Mouse (Mus musculus) intestine, postnatal 0 days (tissue): ENCODE results near the gene Ppbp. TPM values are rescaled to one million over a fixed set of nuclear protein-coding genes. Genes with fewer than 3 reads are reported as not detected.
A peak's percentile ranks its signal among the peaks of the same experiment; 100 is the strongest.

Source experiments
- ATAC-seq: fragments of 200-750 bp; cut with Nextera tagmentation; 2 replicates; pipeline ENCODE4 v1.8.0; 2017; ENCODE audit warnings: mild to moderate bottlenecking, moderate TSS enrichment, moderate library complexity
- H3K27ac ChIP-seq: fragments of 300-500 bp; sonication (generic); 2 replicates; pipeline ENCODE4 v1.5.1; 2014; ENCODE audit warnings: mild to moderate bottlenecking, low read depth, low read length, moderate library complexity
- H3K27me3 ChIP-seq: fragments of 300-500 bp; sonication (generic); replicated peaks from 2 replicates; pipeline ENCODE4 v1.6.1; 2014; ENCODE audit warnings: low read length, mixed read lengths; ENCODE audit not compliant: control insufficient read depth, insufficient read depth
- H3K36me3 ChIP-seq: fragments of 300-500 bp; sonication (generic); 2 replicates; pipeline ENCODE4 v1.6.1; 2014; ENCODE audit warnings: mild to moderate bottlenecking, moderate library complexity; ENCODE audit not compliant: control insufficient read depth, insufficient read depth
- H3K4me1 ChIP-seq: fragments of 300-500 bp; sonication (generic); replicated peaks from 2 replicates; pipeline ENCODE4 v1.6.1; 2014; ENCODE audit warnings: antibody characterized with exemption, low read length, mixed read lengths; ENCODE audit not compliant: control insufficient read depth, insufficient read depth
- H3K4me2 ChIP-seq: fragments of 300-500 bp; sonication (generic); replicated peaks from 2 replicates; pipeline ENCODE4 v1.6.1; 2014; ENCODE audit warnings: low read depth, mild to moderate bottlenecking, moderate library complexity
- H3K4me3 ChIP-seq: fragments of 300-500 bp; sonication (generic); 2 replicates; pipeline ENCODE4 v1.5.1; 2014; ENCODE audit warnings: low read depth, low read length
- H3K9ac ChIP-seq: fragments of 300-500 bp; sonication (generic); 2 replicates; pipeline ENCODE4 v1.6.1; 2014; ENCODE audit warnings: mild to moderate bottlenecking, low read depth, low read length
- H3K9me3 ChIP-seq: fragments of 300-500 bp; sonication (generic); 2 replicates; pipeline ENCODE4 v1.6.1; 2016; ENCODE audit warnings: mixed run types; ENCODE audit not compliant: control insufficient read depth
- CTCF ChIP-seq: sonication (generic); IDR thresholded peaks from 2 replicates; pipeline ENCODE4 v1.5.1; 2016; ENCODE audit warnings: low read depth, mild to moderate bottlenecking, control low read depth, antibody characterized with exemption, moderate library complexity
- whole genome bisulfite sequencing: fragments of 180-500 bp; shearing (Covaris S2); extraction: QIAGEN DNeasy Blood & Tissue Kit; methylation state at CpG from one replicate; pipeline ENCODE4 v1.1.7; 2014; 5-methylcytosine and 5-hydroxymethylcytosine counted together
- polyA plus RNA-seq: library from polyadenylated mRNA; unstranded; fragments of >200 nt; fragmentation: Nextera tagmentation; extraction: Ambion mirVana; gene quantifications from 2 replicates; pipeline ENCODE4 v1.2.1, GENCODE M21; 2015

The Ppbp gene
- polyA plus RNA-seq, result 0.33 and 0.56 TPM in 2 replicates

DNA sequence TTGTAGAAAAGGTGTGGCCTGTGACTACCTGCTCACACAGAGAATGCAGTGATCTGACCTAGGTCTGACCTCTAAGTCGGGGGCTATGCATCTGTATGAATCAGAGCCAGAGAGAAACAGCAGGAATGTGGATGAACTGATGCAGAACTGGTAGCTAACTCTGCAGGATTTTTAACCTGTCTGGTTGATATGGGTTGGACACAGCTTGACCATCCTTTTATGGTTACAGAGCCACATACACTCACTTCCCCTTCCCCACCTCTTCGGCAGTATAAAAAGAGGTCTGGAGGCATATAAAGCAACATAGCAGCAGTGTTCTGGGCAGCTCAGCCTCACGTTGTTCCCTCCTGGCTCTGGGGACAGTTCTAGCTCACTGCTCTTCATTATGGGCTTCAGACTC is at the start of gene Ppbp:
Ppbp (plus strand) TSS at position 301 of the 400 bp plus-strand sequence.
- TF ChIP-seq CTCF, result no peak
- no peaks in the 10 kb centered on the region for H3K9me3 ChIP-seq
- no peak for ATAC-seq

DNA sequence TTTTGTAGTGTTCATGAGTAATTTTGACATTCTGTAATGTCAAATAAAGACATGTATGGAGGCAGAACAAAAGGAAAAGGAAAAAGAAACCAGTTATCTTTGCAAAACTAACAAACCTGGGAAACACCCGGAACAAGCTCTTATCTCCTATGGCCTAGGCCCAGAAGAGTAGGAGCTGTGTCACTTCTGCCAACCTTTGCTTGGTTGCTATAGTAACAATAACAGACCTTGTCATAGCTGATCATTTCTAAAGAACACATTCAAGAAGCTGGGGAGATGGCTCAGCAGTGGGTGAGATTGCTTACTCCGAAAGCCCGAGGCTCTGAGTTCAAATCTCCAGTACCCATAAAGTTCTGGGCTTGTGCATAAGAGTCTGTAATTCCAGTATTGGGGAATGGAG is 45.7 kb upstream of the Ppbp start:
- no peak overlapping the region for H3K9ac ChIP-seq
- TF ChIP-seq CTCF, result no peak
- H3K4me1 ChIP-seq, result no peaks in the 10 kb centered on the region
- H3K4me3 ChIP-seq, result no peak overlapping the region
- H3K9me3 ChIP-seq, result no peaks in the 10 kb centered on the region
- no peaks in the 10 kb centered on the region for H3K27me3 ChIP-seq
- H3K4me2 ChIP-seq, result no peak overlapping the region
- no peak overlapping the region for H3K27ac ChIP-seq
- H3K36me3 ChIP-seq, result no peaks in the 10 kb centered on the region
- peak; percentile 53; the same call in 1 of the 2 replicates for ATAC-seq
- WGBS, result 70% methylated on average over 3 of the region's 3 CpGs

More for the DNA sequence above, at the start of gene Ppbp:
- no peak within 1 kb of the TSS for H3K4me2 ChIP-seq
- no peak within 1 kb of the TSS for H3K9ac ChIP-seq
- H3K27ac ChIP-seq, result no peak within 1 kb of the TSS
- H3K27me3 ChIP-seq, result no peaks in the 10 kb centered on the region
- H3K4me3 ChIP-seq, result no peak within 1 kb of the TSS
- 45% methylated on average over 3 of the region's 3 CpGs for WGBS
- no peaks in the 10 kb centered on the region for H3K4me1 ChIP-seq
- H3K36me3 ChIP-seq, result no peaks in the 10 kb centered on the region

DNA sequence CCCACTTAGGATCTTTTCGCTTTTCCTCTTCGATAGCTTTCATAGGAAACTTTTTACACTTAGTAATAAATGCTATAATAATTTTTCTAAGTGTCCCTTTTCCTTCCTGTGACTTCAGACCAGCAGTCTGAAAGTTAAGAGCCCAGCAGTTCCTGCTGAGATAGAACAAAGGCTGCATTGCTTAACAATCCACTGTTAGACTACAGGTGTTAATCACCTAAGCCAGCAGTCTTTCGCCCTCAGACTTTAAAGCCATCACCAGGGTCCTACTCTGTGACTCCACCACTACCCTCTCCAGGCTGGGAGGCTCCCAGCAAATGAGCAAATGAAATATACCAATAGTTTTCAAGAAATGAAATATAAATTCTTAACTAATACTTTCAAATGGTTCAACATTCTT is 40.1 kb upstream of the Ppbp start:
- no peaks in the 10 kb centered on the region for H3K4me1 ChIP-seq
- ATAC-seq, result peak; percentile 64; the same call in 1 of the 2 replicates
- H3K4me2 ChIP-seq, result peak overlapping the region; percentile 38; the same call in 1 of the 2 replicates
- no peak overlapping the region for H3K9ac ChIP-seq
- no peak for TF ChIP-seq CTCF
- no peaks in the 10 kb centered on the region for H3K27me3 ChIP-seq
- WGBS, result 36% methylated on average over 3 of the region's 3 CpGs
- H3K36me3 ChIP-seq, result no peaks in the 10 kb centered on the region
- H3K9me3 ChIP-seq, result no peaks in the 10 kb centered on the region
- H3K27ac ChIP-seq, result peak overlapping the region; percentile 28; the same call in 1 of the 2 replicates
- no peak overlapping the region for H3K4me3 ChIP-seq

DNA sequence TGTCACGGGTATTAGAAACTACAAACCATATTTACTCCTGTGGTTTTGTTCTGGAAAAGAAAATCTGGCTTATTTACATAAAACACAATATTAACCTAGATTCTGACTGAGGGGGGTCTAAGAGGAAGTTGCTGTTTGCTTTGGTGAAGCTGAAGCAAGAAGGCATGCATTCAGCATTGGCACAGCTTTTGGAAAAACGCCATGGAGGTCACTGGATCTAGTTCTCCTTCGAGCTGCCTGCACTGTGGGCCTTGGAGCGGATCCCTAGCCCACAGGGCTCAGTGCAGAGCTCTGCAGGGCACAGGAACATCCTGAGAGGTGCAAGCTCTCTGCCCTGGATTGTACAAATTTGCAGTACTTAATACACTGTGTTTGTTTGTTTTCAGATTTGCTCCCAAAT is 36.8 kb upstream of the Ppbp start:
- Histone ChIP-seq H3K4me3 (no peak overlapping the region), H3K27ac (no peak overlapping the region), H3K27me3 (no peaks in the 10 kb centered on the region), H3K4me1 (no peaks in the 10 kb centered on the region), H3K4me2 (no peak overlapping the region), H3K9me3 (no peaks in the 10 kb centered on the region), H3K36me3 (no peaks in the 10 kb centered on the region), H3K9ac (no peak overlapping the region)
- 72% methylated on average over 4 of the region's 4 CpGs for WGBS
- TF ChIP-seq CTCF, result no peak
- no peak for ATAC-seq

DNA sequence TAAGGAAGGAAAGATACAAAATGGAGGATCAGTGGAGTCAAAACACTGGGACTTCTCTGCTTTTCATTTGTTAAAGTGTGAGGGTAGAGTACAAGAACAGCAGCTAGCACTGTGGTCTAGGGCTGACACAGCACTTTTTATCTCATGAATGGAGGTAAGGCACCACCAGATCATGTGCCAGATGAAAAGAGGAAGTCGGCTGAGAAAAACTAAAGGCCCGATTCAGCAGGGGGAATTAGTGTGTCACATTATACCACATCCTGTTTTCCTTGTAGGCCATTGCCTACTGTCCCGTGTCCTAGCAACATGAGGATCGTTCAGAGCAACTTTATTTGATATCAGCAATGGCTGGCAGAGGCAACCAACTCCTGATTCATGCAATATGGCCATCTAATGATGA is 26.3 kb upstream of the Ppbp start:
- no peaks in the 10 kb centered on the region for H3K4me1 ChIP-seq
- WGBS, result 56% methylated on average over 4 of the region's 4 CpGs
- H3K4me2 ChIP-seq, result no peak overlapping the region
- H3K9ac ChIP-seq, result no peak overlapping the region
- H3K4me3 ChIP-seq, result no peak overlapping the region
- no peaks in the 10 kb centered on the region for H3K9me3 ChIP-seq
- ATAC-seq, result no peak
- no peak overlapping the region for H3K27ac ChIP-seq
- no peak for TF ChIP-seq CTCF
- H3K36me3 ChIP-seq, result no peaks in the 10 kb centered on the region
- H3K27me3 ChIP-seq, result no peaks in the 10 kb centered on the region

- no peak for TF ChIP-seq CTCF
- no peak overlapping the region for H3K27ac ChIP-seq
- ATAC-seq, result no peak
- H3K36me3 ChIP-seq, result no peaks in the 10 kb centered on the region
- no peaks in the 10 kb centered on the region for H3K9me3 ChIP-seq
- peaks cover 4% of the 10 kb centered on the region for H3K4me1 ChIP-seq
- no peak overlapping the region for H3K9ac ChIP-seq
- H3K4me3 ChIP-seq, result no peak overlapping the region
- H3K27me3 ChIP-seq, result peaks cover 2% of the 10 kb centered on the region; the same call in 1 of the 2 replicates
- 94% methylated on average over 1 of the region's 1 CpGs for WGBS
- no peak overlapping the region for H3K4me2 ChIP-seq
Measured at GRCm38 (mm10) chr5:90753934-90754333, 14.4 kb upstream of the Ppbp start.

GRCm38 (mm10) chr5:90758020-90758605 is 10.2 kb upstream of the Ppbp start:
- Histone ChIP-seq H3K36me3 (no peaks in the 10 kb centered on the region), H3K4me3 (no peak overlapping the region), H3K4me2 (0 out of 2 replicates have a peak overlapping the region, but pooled peaks have one; percentile 2), H3K27me3 (peaks cover 9% of the 10 kb centered on the region; the same call in 1 of the 2 replicates), H3K27ac (no peak overlapping the region), H3K9ac (no peak overlapping the region), H3K4me1 (peaks cover 4% of the 10 kb centered on the region), H3K9me3 (no peaks in the 10 kb centered on the region)
- WGBS, result 48% methylated on average over 5 of the region's 5 CpGs
- no peak for ATAC-seq
- no peak for TF ChIP-seq CTCF
